Mouse (Mus musculus) liver, embryonic 11.5 days (tissue): ENCODE data around the gene 1700061G19Rik. TPM values are rescaled to one million over a fixed set of nuclear protein-coding genes. Genes with fewer than 3 reads are reported as not detected.

Experiments
- ATAC-seq: fragments of 200-750 bp; cut with Nextera tagmentation; replicated peaks from 2 replicates; pipeline ENCODE4 v1.8.0; 2017; ENCODE audit warnings: moderate number of reproducible peaks, mild to moderate bottlenecking, moderate TSS enrichment, moderate library complexity; ENCODE audit not compliant: low FRiP score
- DNase-seq: peaks from one replicate; pipeline ENCODE4 v3.0.0-alpha.2; 2017; ENCODE audit warnings: low spot score
- H3K27ac ChIP-seq: fragments of 300-500 bp; sonication (generic); 2 replicates; pipeline ENCODE4 v1.5.1; 2014; ENCODE audit warnings: mild to moderate bottlenecking, low read depth, low read length, control low read depth
- H3K27me3 ChIP-seq: fragments of 300-500 bp; sonication (generic); replicated peaks from 2 replicates; pipeline ENCODE4 v1.6.1; 2014; ENCODE audit warnings: low read length, mixed read lengths; ENCODE audit not compliant: control insufficient read depth, insufficient read depth
- H3K36me3 ChIP-seq: fragments of 300-500 bp; sonication (generic); 2 replicates; pipeline ENCODE4 v1.6.1; 2014; ENCODE audit warnings: mild to moderate bottlenecking, low read length, moderate library complexity, mixed read lengths; ENCODE audit not compliant: control insufficient read depth, insufficient read depth
- H3K4me1 ChIP-seq: fragments of 300-500 bp; sonication (generic); replicated peaks from 2 replicates; pipeline ENCODE4 v1.6.1; 2014; ENCODE audit warnings: low read length, mixed read lengths; ENCODE audit not compliant: control insufficient read depth, insufficient read depth
- H3K4me2 ChIP-seq: fragments of 300-500 bp; sonication (generic); 2 replicates; pipeline ENCODE4 v1.6.1; 2014; ENCODE audit warnings: mild to moderate bottlenecking, control low read depth, moderate library complexity
- H3K4me3 ChIP-seq: fragments of 300-500 bp; sonication (generic); 2 replicates; pipeline ENCODE4 v1.5.1; 2014; ENCODE audit warnings: low read depth, low read length, control low read depth
- H3K9ac ChIP-seq: fragments of 300-500 bp; sonication (generic); 2 replicates; pipeline ENCODE4 v1.6.1; 2014; ENCODE audit warnings: low read depth, low read length, control low read depth
- H3K9me3 ChIP-seq: fragments of 300-500 bp; sonication (generic); 2 replicates; pipeline ENCODE4 v1.6.1; 2016; ENCODE audit warnings: low read length, inconsistent platforms, mixed read lengths; ENCODE audit not compliant: control insufficient read depth
- WGBS: fragments of 180-500 bp; shearing (Covaris S2); extraction: QIAGEN DNeasy Blood & Tissue Kit; methylation state at CpG from one replicate; pipeline ENCODE4 v1.1.7; 2014; 5-methylcytosine and 5-hydroxymethylcytosine counted together
- polyA plus RNA-seq: library from polyadenylated mRNA; unstranded; fragments of >200 nt; fragmentation: Nextera tagmentation; extraction: Ambion mirVana; gene quantifications from 2 replicates; pipeline ENCODE4 v1.2.1, GENCODE M21; 2014

The 1700061G19Rik gene
- polyA plus RNA-seq, 1 experiment from 2014 or later, result 0.26 TPM

GRCm38 (mm10) chr17:56858922-56859321, 16.4 kb upstream of the 1700061G19Rik start:
- no peak for ATAC-seq
- WGBS, result 47% methylated on average over 7 of the region's 7 CpGs
- H3K9ac ChIP-seq, result no peak overlapping the region
- no peak overlapping the region for H3K4me2 ChIP-seq
- H3K27ac ChIP-seq, result no peak overlapping the region
- peaks cover 3% of the 10 kb centered on the region for H3K4me1 ChIP-seq
- no peak overlapping the region for H3K4me3 ChIP-seq
- DNase-seq, result no peak
- H3K36me3 ChIP-seq, result no peaks in the 10 kb centered on the region
- no peaks in the 10 kb centered on the region for H3K9me3 ChIP-seq
- H3K27me3 ChIP-seq, result no peaks in the 10 kb centered on the region

DNA sequence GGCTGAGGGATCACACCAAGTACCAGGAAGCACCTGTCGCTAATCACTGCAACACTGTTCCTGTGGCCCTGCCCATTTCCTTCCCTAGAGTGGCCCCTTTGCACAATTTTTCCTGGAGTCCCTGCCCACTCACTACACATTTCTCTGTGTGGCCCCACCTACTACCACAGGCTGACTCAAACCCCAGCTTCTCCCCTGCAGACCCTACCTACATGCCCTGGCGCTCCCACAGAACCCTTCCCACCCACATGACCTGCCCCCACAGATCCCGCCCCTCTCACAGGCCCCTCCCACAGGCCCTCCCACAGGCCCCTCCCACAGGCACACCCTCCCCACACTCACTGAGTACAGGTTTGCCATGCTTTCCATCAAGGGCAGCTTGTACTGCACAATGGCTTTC, 14.1 kb upstream of the 1700061G19Rik start:
- 23% methylated on average over 3 of the region's 3 CpGs for WGBS
- H3K4me1 ChIP-seq, result peaks cover 3% of the 10 kb centered on the region
- ATAC-seq (peak; percentile 73), DNase-seq (peak; percentile 42)
- no peaks in the 10 kb centered on the region for H3K27me3 ChIP-seq
- no peak overlapping the region for H3K4me3 ChIP-seq
- H3K4me2 ChIP-seq, result peak overlapping the region; percentile 11; the same call in 1 of the 2 replicates
- H3K27ac ChIP-seq, result no peak overlapping the region
- H3K9ac ChIP-seq, result no peak overlapping the region
- no peaks in the 10 kb centered on the region for H3K36me3 ChIP-seq
- H3K9me3 ChIP-seq, result no peaks in the 10 kb centered on the region

- no peak overlapping the region for H3K27ac ChIP-seq
- 82% methylated on average over 7 of the region's 7 CpGs for WGBS
- peaks cover 6% of the 10 kb centered on the region; the same call in 1 of the 2 replicates for H3K9me3 ChIP-seq
- H3K9ac ChIP-seq, result no peak overlapping the region
- no peak for DNase-seq
- no peaks in the 10 kb centered on the region for H3K27me3 ChIP-seq
- peaks cover 4% of the 10 kb centered on the region for H3K4me1 ChIP-seq
- H3K4me3 ChIP-seq, result no peak overlapping the region
- H3K4me2 ChIP-seq, result no peak overlapping the region
- ATAC-seq, result no peak
- H3K36me3 ChIP-seq, result no peaks in the 10 kb centered on the region
These were observed 9.2 kb upstream of the 1700061G19Rik start for GRCm38 (mm10) chr17:56866071-56866470.

GRCm38 (mm10) chr17:56869481-56869977, 5.7 kb upstream of the 1700061G19Rik start:
- H3K27me3 ChIP-seq, result no peaks in the 10 kb centered on the region
- no peaks in the 10 kb centered on the region for H3K36me3 ChIP-seq
- H3K4me2 ChIP-seq, result no peak overlapping the region
- H3K4me1 ChIP-seq, result peaks cover 2% of the 10 kb centered on the region
- DNase-seq (no peak), ATAC-seq (no peak)
- H3K9ac ChIP-seq, result no peak overlapping the region
- H3K9me3 ChIP-seq, result peaks cover 6% of the 10 kb centered on the region; the same call in 1 of the 2 replicates
- 84% methylated on average over 9 of the region's 9 CpGs for WGBS
- H3K4me3 ChIP-seq, result no peak overlapping the region
- H3K27ac ChIP-seq, result no peak overlapping the region

- 53% methylated on average over 15 of the region's 15 CpGs for WGBS
- no peak for ATAC-seq
- H3K9me3 ChIP-seq, result peaks cover 6% of the 10 kb centered on the region; the same call in 1 of the 2 replicates
- H3K36me3 ChIP-seq, result no peaks in the 10 kb centered on the region
- no peak overlapping the region for H3K27ac ChIP-seq
- peaks cover 2% of the 10 kb centered on the region for H3K4me1 ChIP-seq
- no peak overlapping the region for H3K4me3 ChIP-seq
- DNase-seq, result no peak
- no peak overlapping the region for H3K4me2 ChIP-seq
- H3K9ac ChIP-seq, result no peak overlapping the region
- no peaks in the 10 kb centered on the region; the same call in 1 of the 2 replicates for H3K27me3 ChIP-seq
These were observed 4.9 kb upstream of the 1700061G19Rik start for GRCm38 (mm10) chr17:56870287-56870953.

GRCm38 (mm10) chr17:56871767-56872166, 3.5 kb upstream of the 1700061G19Rik start:
- H3K9ac ChIP-seq, result no peak overlapping the region
- no peak overlapping the region for H3K27ac ChIP-seq
- DNase-seq (no peak), ATAC-seq (no peak)
- H3K4me2 ChIP-seq, result no peak overlapping the region
- H3K9me3 ChIP-seq, result peaks cover 4% of the 10 kb centered on the region; the same call in 1 of the 2 replicates
- peaks cover 2% of the 10 kb centered on the region for H3K4me1 ChIP-seq
- no peaks in the 10 kb centered on the region for H3K36me3 ChIP-seq
- no peaks in the 10 kb centered on the region; the same call in 1 of the 2 replicates for H3K27me3 ChIP-seq
- no peak overlapping the region for H3K4me3 ChIP-seq
- 72% methylated on average over 8 of the region's 8 CpGs for WGBS

- H3K4me1 ChIP-seq, result peaks cover 2% of the 10 kb centered on the region
- no peaks in the 10 kb centered on the region; the same call in 1 of the 2 replicates for H3K27me3 ChIP-seq
- 67% methylated on average over 7 of the region's 7 CpGs for WGBS
These were observed 2.8 kb upstream of the 1700061G19Rik start for GRCm38 (mm10) chr17:56872512-56872911.

GRCm38 (mm10) chr17:56874237-56874636, 1.0 kb upstream of the 1700061G19Rik start, which contains the start of gene Acsbg2:
Gene Acsbg2, minus strand, starts transcription at chr17:56874447.
- Histone ChIP-seq H3K36me3 (no peaks in the 10 kb centered on the region), H3K9me3 (no peaks in the 10 kb centered on the region), H3K9ac (no peak within 1 kb of the TSS), H3K4me1 (peaks cover 2% of the 10 kb centered on the region), H3K4me2 (no peak within 1 kb of the TSS), H3K4me3 (no peak within 1 kb of the TSS), H3K27ac (no peak within 1 kb of the TSS), H3K27me3 (no peaks in the 10 kb centered on the region; the same call in 1 of the 2 replicates)
- ATAC-seq (no peak), DNase-seq (no peak)
- 87% methylated on average over 2 of the region's 2 CpGs for WGBS

More at GRCm38 (mm10) chr17:56872512-56872911, 2.8 kb upstream of the 1700061G19Rik start:
- Histone ChIP-seq H3K27ac (no peak overlapping the region), H3K36me3 (no peaks in the 10 kb centered on the region), H3K9me3 (no peaks in the 10 kb centered on the region; the same call in 1 of the 2 replicates), H3K4me2 (no peak overlapping the region), H3K4me3 (no peak overlapping the region), H3K9ac (no peak overlapping the region)
- no peak for ATAC-seq
- DNase-seq, result no peak

- DNase-seq, result no peak
- Histone ChIP-seq H3K4me2 (no peak overlapping the region), H3K9ac (no peak overlapping the region), H3K9me3 (no peaks in the 10 kb centered on the region), H3K27me3 (no peaks in the 10 kb centered on the region; the same call in 1 of the 2 replicates), H3K27ac (no peak overlapping the region), H3K4me3 (no peak overlapping the region), H3K36me3 (no peaks in the 10 kb centered on the region), H3K4me1 (no peaks in the 10 kb centered on the region)
- no peak for ATAC-seq
- WGBS, result 83% methylated on average over 3 of the region's 3 CpGs
These were observed 1.2 kb downstream of the 1700061G19Rik start for GRCm38 (mm10) chr17:56876465-56876864.
